11 mouse cellular contexts compared by ENCODE assay signal in the genomic region with DNA sequence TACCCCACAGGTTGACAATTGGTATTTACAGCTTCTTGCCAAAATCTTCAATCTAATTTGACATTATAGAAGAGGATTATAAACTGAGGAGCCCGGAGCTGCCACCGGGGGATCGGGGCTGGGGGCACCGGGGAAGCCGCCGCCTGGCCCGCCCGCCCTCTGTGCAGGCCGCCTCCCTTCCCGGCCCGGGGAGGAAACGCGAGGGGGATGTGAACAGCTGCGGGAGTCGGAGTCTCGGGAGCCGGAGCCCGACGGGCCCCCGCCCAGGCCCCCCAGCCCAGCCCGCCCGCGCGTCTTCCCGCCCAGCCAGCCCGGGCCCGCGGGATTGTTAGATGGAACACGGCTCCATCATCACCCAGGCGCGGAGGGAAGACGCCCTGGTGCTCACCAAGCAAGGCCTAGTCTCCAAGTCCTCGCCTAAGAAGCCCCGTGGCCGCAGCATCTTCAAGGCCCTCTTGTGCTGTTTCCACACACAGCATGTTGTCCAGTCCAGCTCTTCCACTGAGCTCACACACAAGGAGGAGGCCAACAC. TPM values are rescaled to one million over a fixed set of nuclear protein-coding genes. Genes with fewer than 3 reads are reported as not detected.
DNase-seq lines count a peak whose midpoint lies in the region; ATAC-seq and TF ChIP-seq lines count a peak whose summit lies in the region.
"Not testable (repeated sequence)": the region's sequence is repeated elsewhere in the genome, so short reads cannot be mapped to it uniquely, and the experiment has no call there.
"Had no signal": no experiment of that assay in that cellular context is flagged by ENCODE, and none has a peak within 500 bp of the region (broad histone marks: within the 10 kb centered on the region; RNA-seq: fewer than 3 reads in every experiment).

No protein-coding gene starts in this region.

- H3K4me1 ChIP-seq in hindbrain, embryonic 13.5 days (replicated peaks); kidney, embryonic 14.5 days (ENCODE audit: control insufficient read depth, insufficient read depth, low read length); liver, embryonic 12.5 days; lung, postnatal 0 days (ENCODE audit: insufficient read depth, low read depth, low read length); neural tube, embryonic 13.5 days (replicated peaks): not testable (repeated sequence)

- peak; percentile 42 for DNase-seq in R1 (ENCODE audit: low read depth, low spot score)
- DNase-seq in lung, postnatal 0 days (ENCODE audit: low spot score): not testable (repeated sequence)

- H3K9ac ChIP-seq in hindbrain, embryonic 13.5 days; kidney, embryonic 14.5 days (ENCODE audit: low read depth, low read length); liver, embryonic 12.5 days; lung, postnatal 0 days (replicated peaks; ENCODE audit: low read depth); neural tube, embryonic 13.5 days: not testable (repeated sequence)

- H3K27me3 ChIP-seq in hindbrain, embryonic 13.5 days; kidney, embryonic 14.5 days (ENCODE audit: control insufficient read depth, insufficient read depth, low read length); liver, embryonic 12.5 days (replicated peaks); lung, postnatal 0 days (replicated peaks; ENCODE audit: insufficient read depth, low read length); neural tube, embryonic 13.5 days: not testable (repeated sequence)

- TF ChIP-seq CTCF in lung, postnatal 0 days (IDR thresholded peaks at IDR 0.05): not testable (repeated sequence)

- H3K4me3 ChIP-seq in hindbrain, embryonic 13.5 days; kidney, embryonic 14.5 days (ENCODE audit: low read length); liver, embryonic 12.5 days; lung, postnatal 0 days (ENCODE audit: low read depth, low read length); neural tube, embryonic 13.5 days: not testable (repeated sequence)

- H3K36me3 ChIP-seq in hindbrain, embryonic 13.5 days; kidney, embryonic 14.5 days (ENCODE audit: control insufficient read depth, insufficient read depth, low read length); liver, embryonic 12.5 days; lung, postnatal 0 days (ENCODE audit: insufficient read depth, low read length); neural tube, embryonic 13.5 days: not testable (repeated sequence)

- WGBS in hindbrain, embryonic 13.5 days: 76% methylated on average over 22 of the region's 35 CpGs
- WGBS in kidney, embryonic 14.5 days: 79% methylated on average over 12 of the region's 35 CpGs
- 63% methylated on average over 24 of the region's 35 CpGs for WGBS in liver, embryonic 12.5 days (ENCODE audit: insufficient replicate concordance)
- 70% methylated on average over 11 of the region's 35 CpGs for WGBS in lung, postnatal 0 days
- 78% methylated on average over 24 of the region's 35 CpGs for WGBS in neural tube, embryonic 13.5 days

- not testable (repeated sequence) for H3K9me3 ChIP-seq in hindbrain, embryonic 13.5 days; kidney, embryonic 14.5 days (ENCODE audit: control insufficient read depth, low read length); liver, embryonic 12.5 days (replicated peaks); lung, postnatal 0 days (ENCODE audit: low read length); neural tube, embryonic 13.5 days

- not testable (repeated sequence) for TF ChIP-seq EP300 in lung, postnatal 0 days (IDR thresholded peaks at IDR 0.05)

- H3K4me2 ChIP-seq in hindbrain, embryonic 13.5 days; kidney, embryonic 14.5 days (replicated peaks; ENCODE audit: low read depth, low read length); liver, embryonic 12.5 days; lung, postnatal 0 days (replicated peaks; ENCODE audit: low read depth, low read length); neural tube, embryonic 13.5 days: not testable (repeated sequence)

- ATAC-seq in frontal cortex, adult (ENCODE audit: low TSS enrichment): peak; percentile 50; the same call in 1 of the 2 replicates
- 0 out of 2 replicates have a peak, but pooled peaks have one; percentile 52 for ATAC-seq in hindbrain, embryonic 13.5 days (ENCODE audit: low FRiP score)
- peak; percentile 73 for ATAC-seq in kidney, embryonic 14.5 days (ENCODE audit: low FRiP score, low TSS enrichment)
- ATAC-seq in liver, embryonic 12.5 days: peak; percentile 51
- peak; percentile 52 for ATAC-seq in lung, postnatal 0 days
- ATAC-seq in neural tube, embryonic 13.5 days (ENCODE audit: low read depth): peak; percentile 47; the same call in 1 of the 2 replicates

- H3K27ac ChIP-seq in hindbrain, embryonic 13.5 days; kidney, embryonic 14.5 days (ENCODE audit: low read depth, low read length); liver, embryonic 12.5 days; lung, postnatal 0 days (ENCODE audit: low read length); neural tube, embryonic 13.5 days (replicated peaks): not testable (repeated sequence)

RNA-seq across cellular contexts. Expression of a gene that starts 17.3 kb away (rescaled TPM):
- not detected in 2 replicates for polyA plus RNA-seq in hindbrain, embryonic 13.5 days (2015; fragmentation: Nextera tagmentation; extraction: Ambion mirVana)
- polyA plus RNA-seq in kidney, embryonic 14.5 days (2014; fragmentation: Nextera tagmentation; extraction: Ambion mirVana): not detected in 2 replicates
- polyA plus RNA-seq in liver, embryonic 12.5 days (2016; fragmentation: Nextera tagmentation; extraction: Ambion mirVana): not detected in 2 replicates
- polyA plus RNA-seq in lung, postnatal 0 days (2015; fragmentation: Nextera tagmentation; extraction: Ambion mirVana): not detected in 2 replicates
- polyA plus RNA-seq in neural tube, embryonic 13.5 days (2015; fragmentation: Nextera tagmentation; extraction: Ambion mirVana): 0.03 TPM in 1 of 2 replicates, not detected in the other
- polyA plus RNA-seq: embryonic facial prominence, embryonic 12.5 days; G1E; limb, embryonic 12.5 days; midbrain, embryonic 10.5 days had no signal

RNA-seq across cellular contexts. Expression of a gene that starts 18.1 kb away (rescaled TPM):
- polyA plus RNA-seq in hindbrain, embryonic 13.5 days (2015; fragmentation: Nextera tagmentation; extraction: Ambion mirVana): not detected in 2 replicates
- polyA plus RNA-seq in kidney, embryonic 14.5 days (2014; fragmentation: Nextera tagmentation; extraction: Ambion mirVana): not detected in 2 replicates
- polyA plus RNA-seq in liver, embryonic 12.5 days (2016; fragmentation: Nextera tagmentation; extraction: Ambion mirVana): 0.01 and 0.02 TPM in 2 replicates
- polyA plus RNA-seq in lung, postnatal 0 days (2015; fragmentation: Nextera tagmentation; extraction: Ambion mirVana): not detected in 2 replicates
- polyA plus RNA-seq in neural tube, embryonic 13.5 days (2015; fragmentation: Nextera tagmentation; extraction: Ambion mirVana): not detected in 2 replicates
- polyA plus RNA-seq: embryonic facial prominence, embryonic 12.5 days; G1E; limb, embryonic 12.5 days; midbrain, embryonic 10.5 days had no signal

RNA-seq across cellular contexts. Expression of a gene that starts 43.6 kb away (rescaled TPM):
- polyA plus RNA-seq in hindbrain, embryonic 13.5 days (2015; fragmentation: Nextera tagmentation; extraction: Ambion mirVana): 0.03 TPM in 1 of 2 replicates, not detected in the other
- polyA plus RNA-seq in kidney, embryonic 14.5 days (2014; fragmentation: Nextera tagmentation; extraction: Ambion mirVana): not detected in 2 replicates
- polyA plus RNA-seq in liver, embryonic 12.5 days (2016; fragmentation: Nextera tagmentation; extraction: Ambion mirVana): not detected in 2 replicates
- polyA plus RNA-seq in lung, postnatal 0 days (2015; fragmentation: Nextera tagmentation; extraction: Ambion mirVana): not detected in 2 replicates
- 0.03 TPM in 1 of 2 replicates, not detected in the other for polyA plus RNA-seq in neural tube, embryonic 13.5 days (2015; fragmentation: Nextera tagmentation; extraction: Ambion mirVana)
- polyA plus RNA-seq: embryonic facial prominence, embryonic 12.5 days; G1E; limb, embryonic 12.5 days; midbrain, embryonic 10.5 days had no signal
